Mouse (Mus musculus) fat pad, adult 2 months (tissue): Measurements from ENCODE around the gene Naa11.

Experiments
- DNase-seq: peaks from one replicate; pipeline ENCODE4 v3.0.0-alpha.2; 2011; ENCODE audit warnings: low read depth, low spot score; ENCODE audit errors: extremely low read depth

Gene Naa11

GRCm38 (mm10) chr5:97392160-97392559, at the start of gene Naa11:
Gene Naa11 (minus strand): TSS chr5:97392379.
- no peak for DNase-seq

GRCm38 (mm10) chr5:97432512-97432911, 40.3 kb upstream of the Naa11 start:
- no peak for DNase-seq

- no peak for DNase-seq
Observed at GRCm38 (mm10) chr5:97429976-97430375, 37.8 kb upstream of the Naa11 start.

GRCm38 (mm10) chr5:97421669-97422068, 29.5 kb upstream of the Naa11 start:
- DNase-seq = no peak

- no peak for DNase-seq
Observed at GRCm38 (mm10) chr5:97417185-97417584, 25.0 kb upstream of the Naa11 start.

GRCm38 (mm10) chr5:97415837-97416236, 23.7 kb upstream of the Naa11 start:
- no peak for DNase-seq

GRCm38 (mm10) chr5:97413716-97414115, 21.5 kb upstream of the Naa11 start:
- DNase-seq = no peak

- no peak for DNase-seq
Observed at GRCm38 (mm10) chr5:97410190-97410589, 18.0 kb upstream of the Naa11 start.

- DNase-seq = no peak
Observed at GRCm38 (mm10) chr5:97409234-97409704, 17.1 kb upstream of the Naa11 start.

- no peak for DNase-seq
Observed at GRCm38 (mm10) chr5:97401042-97401441, 8.9 kb upstream of the Naa11 start.

GRCm38 (mm10) chr5:97397585-97397984, 5.4 kb upstream of the Naa11 start:
- no peak for DNase-seq

GRCm38 (mm10) chr5:97387622-97388021, 4.6 kb downstream of the Naa11 start:
- no peak for DNase-seq

GRCm38 (mm10) chr5:97384399-97384798, 7.8 kb downstream of the Naa11 start:
- no peak for DNase-seq

- no peak for DNase-seq
Observed at GRCm38 (mm10) chr5:97382548-97383222, 9.5 kb downstream of the Naa11 start.

- no peak for DNase-seq
Observed at GRCm38 (mm10) chr5:97379976-97380375, 12.2 kb downstream of the Naa11 start.

GRCm38 (mm10) chr5:97364781-97365180, 27.4 kb downstream of the Naa11 start:
- no peak for DNase-seq

- no peak for DNase-seq
Observed at GRCm38 (mm10) chr5:97364252-97364651, 27.9 kb downstream of the Naa11 start.

- DNase-seq = no peak
Observed at GRCm38 (mm10) chr5:97362539-97362938, 29.6 kb downstream of the Naa11 start.

- DNase-seq = no peak
Observed at GRCm38 (mm10) chr5:97359104-97359503, 33.1 kb downstream of the Naa11 start.

- no peak for DNase-seq
Observed at GRCm38 (mm10) chr5:97356135-97356534, 36.0 kb downstream of the Naa11 start.

GRCm38 (mm10) chr5:97355152-97355551, 37.0 kb downstream of the Naa11 start:
- DNase-seq = no peak

GRCm38 (mm10) chr5:97348760-97349159, 43.4 kb downstream of the Naa11 start:
- DNase-seq = no peak

GRCm38 (mm10) chr5:97348310-97348709, 43.9 kb downstream of the Naa11 start:
- DNase-seq = no peak
